Mouse (Mus musculus) kidney, embryonic 15.5 days (tissue): ENCODE measurements at regions not wholly inside any gene's neighbourhood (a gene's known extent, or its start where the extent isn't known, plus 50 kb on each side); places are given as distances from the start of the nearest gene placed in this dataset.
"Not testable (repeated sequence)": the region's sequence is repeated elsewhere in the genome, so short reads cannot be mapped to it uniquely, and the experiment has no call there.

ENCODE experiments used
- ATAC-seq: fragments of 200-750 bp; cut with Nextera tagmentation; replicated peaks from 2 replicates; pipeline ENCODE4 v1.8.0; 2017; ENCODE audit warnings: moderate TSS enrichment; ENCODE audit not compliant: low FRiP score
- H3K27ac ChIP-seq: fragments of 300-500 bp; sonication (generic); 2 replicates; pipeline ENCODE4 v1.5.1; 2015; ENCODE audit warnings: mild to moderate bottlenecking, inconsistent platforms
- H3K27me3 ChIP-seq: fragments of 300-500 bp; sonication (generic); 2 replicates; pipeline ENCODE4 v1.6.1; 2015; ENCODE audit warnings: inconsistent platforms
- H3K36me3 ChIP-seq: fragments of 300-500 bp; sonication (generic); 2 replicates; pipeline ENCODE4 v1.6.1; 2015; ENCODE audit warnings: inconsistent platforms
- H3K4me1 ChIP-seq: fragments of 300-500 bp; sonication (generic); 2 replicates; pipeline ENCODE4 v1.6.1; 2015; ENCODE audit warnings: inconsistent platforms
- H3K4me2 ChIP-seq: fragments of 300-500 bp; sonication (generic); 2 replicates; pipeline ENCODE4 v1.6.1; 2015; ENCODE audit warnings: moderate library complexity, mild to moderate bottlenecking, inconsistent platforms
- H3K4me3 ChIP-seq: fragments of 300-500 bp; sonication (generic); replicated peaks from 2 replicates; pipeline ENCODE4 v1.5.1; 2015; ENCODE audit warnings: mild to moderate bottlenecking, inconsistent platforms
- H3K9ac ChIP-seq: fragments of 300-500 bp; sonication (generic); 2 replicates; pipeline ENCODE4 v1.6.1; 2015; ENCODE audit warnings: mild to moderate bottlenecking, inconsistent platforms
- H3K9me3 ChIP-seq: fragments of 300-500 bp; sonication (generic); replicated peaks from 2 replicates; pipeline ENCODE4 v1.6.1; 2016; ENCODE audit warnings: inconsistent platforms
- WGBS: fragments of 180-500 bp; shearing (Covaris S2); methylation state at CpG from one replicate; pipeline ENCODE4 v1.1.7; 2015; ENCODE audit warnings: mixed read lengths; 5-methylcytosine and 5-hydroxymethylcytosine counted together

GRCm38 (mm10) chrX:12299236-12299635 is 139.1 kb upstream of the Bcor start:
- no peak overlapping the region for H3K27ac ChIP-seq
- 86% methylated on average over 11 of the region's 11 CpGs for WGBS
- no peak overlapping the region for H3K4me2 ChIP-seq
- no peaks in the 10 kb centered on the region for H3K9me3 ChIP-seq
- H3K9ac ChIP-seq, result no peak overlapping the region
- H3K4me1 ChIP-seq, result no peaks in the 10 kb centered on the region
- H3K36me3 ChIP-seq, result no peaks in the 10 kb centered on the region
- no peak for ATAC-seq
- H3K27me3 ChIP-seq, result peaks cover 21% of the 10 kb centered on the region; the same call in 1 of the 2 replicates
- H3K4me3 ChIP-seq, result no peak overlapping the region

- Histone ChIP-seq H3K36me3 (no peaks in the 10 kb centered on the region), H3K4me3 (no peak overlapping the region), H3K27ac (no peak overlapping the region), H3K9ac (no peak overlapping the region), H3K4me1 (no peaks in the 10 kb centered on the region), H3K27me3 (peaks cover 15% of the 10 kb centered on the region; the same call in 1 of the 2 replicates), H3K4me2 (no peak overlapping the region), H3K9me3 (no peaks in the 10 kb centered on the region)
- WGBS, result 57% methylated on average over 5 of the region's 5 CpGs
- no peak for ATAC-seq
Observed at GRCm38 (mm10) chrX:12304678-12305077, 144.5 kb upstream of the Bcor start.

- Histone ChIP-seq H3K4me1 (no peaks in the 10 kb centered on the region), H3K9me3 (no peaks in the 10 kb centered on the region), H3K4me2 (no peak overlapping the region), H3K9ac (no peak overlapping the region), H3K4me3 (no peak overlapping the region), H3K36me3 (no peaks in the 10 kb centered on the region), H3K27me3 (peaks cover 10% of the 10 kb centered on the region; the same call in 1 of the 2 replicates), H3K27ac (no peak overlapping the region)
- no peak for ATAC-seq
- 67% methylated on average over 3 of the region's 3 CpGs for WGBS
Observed at GRCm38 (mm10) chrX:12306940-12307339, 146.8 kb upstream of the Bcor start.

GRCm38 (mm10) chrX:12312534-12312933 is 152.4 kb upstream of the Bcor start:
- WGBS, result 78% methylated on average over 5 of the region's 5 CpGs
- Histone ChIP-seq H3K27me3 (peaks cover 7% of the 10 kb centered on the region; the same call in 1 of the 2 replicates), H3K4me1 (no peaks in the 10 kb centered on the region), H3K9me3 (no peaks in the 10 kb centered on the region), H3K36me3 (no peaks in the 10 kb centered on the region), H3K27ac (no peak overlapping the region), H3K4me3 (no peak overlapping the region), H3K9ac (no peak overlapping the region), H3K4me2 (no peak overlapping the region)
- ATAC-seq, result peak; percentile 46

DNA sequence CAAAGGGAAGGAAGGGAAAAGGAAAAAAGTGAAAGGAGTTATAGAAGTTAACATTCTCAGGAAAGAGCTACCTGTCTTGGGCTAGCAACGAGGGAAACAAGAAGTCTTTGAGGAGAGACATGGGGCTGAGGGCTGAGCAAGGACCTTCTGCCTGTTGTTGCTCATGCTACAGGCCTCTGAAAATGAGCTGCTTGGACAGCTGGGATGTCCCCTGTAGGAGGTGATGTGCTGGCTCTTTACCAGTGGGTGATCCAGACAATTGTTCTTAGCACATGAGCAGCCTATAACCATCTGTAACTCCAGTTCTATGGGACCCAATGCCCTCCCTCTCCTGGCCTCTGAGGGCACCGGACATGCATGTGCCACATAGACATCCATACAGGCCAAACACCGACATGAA is 155.5 kb upstream of the Bcor start:
- Histone ChIP-seq H3K36me3 (no peaks in the 10 kb centered on the region), H3K4me1 (no peaks in the 10 kb centered on the region), H3K27ac (no peak overlapping the region), H3K27me3 (no peaks in the 10 kb centered on the region; the same call in 1 of the 2 replicates), H3K4me2 (no peak overlapping the region), H3K4me3 (no peak overlapping the region), H3K9me3 (no peaks in the 10 kb centered on the region), H3K9ac (no peak overlapping the region)
- 83% methylated on average over 3 of the region's 3 CpGs for WGBS
- ATAC-seq, result no peak

GRCm38 (mm10) chrX:12317488-12317887 is 157.3 kb upstream of the Bcor start:
- not testable (repeated sequence) for ATAC-seq, H3K9ac ChIP-seq, H3K9me3 ChIP-seq, H3K36me3 ChIP-seq, H3K4me2 ChIP-seq, H3K27ac ChIP-seq, H3K4me1 ChIP-seq, H3K27me3 ChIP-seq, H3K4me3 ChIP-seq
- 78% methylated on average over 2 of the region's 2 CpGs for WGBS

DNA sequence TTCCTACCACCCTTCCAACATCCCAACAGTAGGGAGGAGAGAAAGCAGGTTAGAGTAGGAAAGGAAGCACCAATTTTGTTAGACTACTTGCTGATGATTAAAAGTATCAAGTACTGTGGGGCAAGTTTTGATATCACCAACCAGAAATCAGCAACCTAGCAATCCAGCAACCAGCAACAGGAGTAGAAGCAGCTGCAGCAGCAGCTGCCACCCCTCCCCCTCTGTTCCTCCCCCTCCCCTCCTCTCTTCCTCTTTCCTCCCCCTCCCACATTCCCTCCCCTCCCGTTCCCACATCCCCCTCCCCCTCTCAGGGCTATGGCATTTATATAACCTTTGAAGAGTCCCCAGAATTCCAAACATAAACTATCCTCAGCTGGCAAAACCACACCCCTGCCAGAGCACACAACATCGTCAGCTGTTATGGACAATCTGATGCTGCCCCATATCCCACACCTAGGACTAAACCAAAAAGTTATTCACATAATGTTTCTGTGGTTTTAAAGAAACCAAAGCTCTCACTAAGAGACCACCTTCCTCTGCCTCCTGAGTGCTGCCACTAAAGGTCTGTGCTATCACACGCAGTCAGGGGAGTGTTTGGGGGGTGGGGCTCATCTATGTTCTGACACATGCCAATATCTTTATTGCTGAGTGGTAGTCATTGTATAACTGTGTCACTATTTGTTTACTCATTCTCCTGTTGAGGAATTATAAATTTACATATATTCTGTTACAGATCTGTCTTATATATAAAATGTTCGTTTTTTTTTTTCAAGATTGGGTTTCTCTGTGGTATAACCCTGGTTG is 158.9 kb upstream of the Bcor start:
- H3K9me3 ChIP-seq, result no peaks in the 10 kb centered on the region
- no peaks in the 10 kb centered on the region for H3K27me3 ChIP-seq
- H3K4me2 ChIP-seq, result no peak overlapping the region
- H3K27ac ChIP-seq, result no peak overlapping the region
- no peak for ATAC-seq
- no peak overlapping the region for H3K9ac ChIP-seq
- no peaks in the 10 kb centered on the region for H3K36me3 ChIP-seq
- no peak overlapping the region for H3K4me3 ChIP-seq
- 51% methylated on average over 4 of the region's 4 CpGs for WGBS
- H3K4me1 ChIP-seq, result no peaks in the 10 kb centered on the region

DNA sequence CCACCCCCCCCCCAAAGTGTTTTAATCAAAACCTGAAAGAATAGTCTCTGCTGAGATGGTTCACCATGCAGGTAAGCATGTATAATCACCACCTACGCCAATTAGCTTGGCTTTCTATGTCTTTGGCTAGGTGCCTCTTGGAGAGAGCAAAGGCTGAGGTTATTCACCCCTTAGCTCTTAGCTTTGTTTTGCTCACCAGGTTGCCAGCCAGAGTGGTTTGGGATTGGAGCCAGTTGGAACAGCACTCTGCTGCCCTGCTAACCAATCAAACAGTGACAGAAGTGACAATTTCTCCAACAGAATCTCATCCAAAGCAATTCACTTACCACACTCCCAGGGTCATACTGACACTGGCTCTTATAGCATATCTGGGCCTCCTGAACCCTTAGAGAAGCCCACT is 162.3 kb upstream of the Bcor start:
- Histone ChIP-seq H3K9ac (no peak overlapping the region), H3K4me3 (no peak overlapping the region), H3K36me3 (no peaks in the 10 kb centered on the region), H3K4me1 (no peaks in the 10 kb centered on the region), H3K27ac (no peak overlapping the region), H3K9me3 (no peaks in the 10 kb centered on the region), H3K27me3 (0 out of 2 replicates have a peak, but pooled peaks cover 3% of the 10 kb centered on the region), H3K4me2 (no peak overlapping the region)
- no peak for ATAC-seq
- 90% methylated on average over 1 of the region's 1 CpGs for WGBS

- Histone ChIP-seq H3K9ac (no peak overlapping the region), H3K27ac (no peak overlapping the region), H3K4me1 (no peaks in the 10 kb centered on the region), H3K4me3 (no peak overlapping the region), H3K4me2 (no peak overlapping the region), H3K27me3 (0 out of 2 replicates have a peak, but pooled peaks cover 3% of the 10 kb centered on the region), H3K36me3 (no peaks in the 10 kb centered on the region), H3K9me3 (no peaks in the 10 kb centered on the region)
- ATAC-seq, result no peak
- WGBS, result 85% methylated on average over 3 of the region's 3 CpGs
Observed at GRCm38 (mm10) chrX:12323268-12323667, 163.1 kb upstream of the Bcor start.

GRCm38 (mm10) chrX:12323812-12324211 is 163.7 kb upstream of the Bcor start:
- H3K9me3 ChIP-seq, result no peaks in the 10 kb centered on the region
- H3K9ac ChIP-seq, result no peak overlapping the region
- 0 out of 2 replicates have a peak, but pooled peaks cover 3% of the 10 kb centered on the region for H3K27me3 ChIP-seq
- H3K27ac ChIP-seq, result no peak overlapping the region
- H3K4me2 ChIP-seq, result no peak overlapping the region
- no peaks in the 10 kb centered on the region for H3K36me3 ChIP-seq
- no peak for ATAC-seq
- no peak overlapping the region for H3K4me3 ChIP-seq
- WGBS, result 81% methylated on average over 6 of the region's 6 CpGs
- H3K4me1 ChIP-seq, result no peaks in the 10 kb centered on the region

GRCm38 (mm10) chrX:12327464-12327863 is 167.3 kb upstream of the Bcor start:
- WGBS, result 48% methylated on average over 4 of the region's 4 CpGs
- H3K27ac ChIP-seq, result no peak overlapping the region
- H3K4me2 ChIP-seq, result no peak overlapping the region
- H3K36me3 ChIP-seq, result no peaks in the 10 kb centered on the region
- H3K9me3 ChIP-seq, result no peaks in the 10 kb centered on the region
- ATAC-seq, result no peak
- peaks cover 5% of the 10 kb centered on the region; the same call in 1 of the 2 replicates for H3K27me3 ChIP-seq
- no peaks in the 10 kb centered on the region for H3K4me1 ChIP-seq
- no peak overlapping the region for H3K4me3 ChIP-seq
- no peak overlapping the region for H3K9ac ChIP-seq

GRCm38 (mm10) chrX:12340561-12340960 is 180.4 kb upstream of the Bcor start:
- no peak overlapping the region for H3K9ac ChIP-seq
- H3K27me3 ChIP-seq, result 0 out of 2 replicates have a peak, but pooled peaks cover 3% of the 10 kb centered on the region
- 65% methylated on average over 9 of the region's 9 CpGs for WGBS
- H3K27ac ChIP-seq, result no peak overlapping the region
- no peak overlapping the region for H3K4me2 ChIP-seq
- H3K4me1 ChIP-seq, result no peaks in the 10 kb centered on the region
- no peak overlapping the region for H3K4me3 ChIP-seq
- H3K36me3 ChIP-seq, result no peaks in the 10 kb centered on the region
- H3K9me3 ChIP-seq, result no peaks in the 10 kb centered on the region
- ATAC-seq, result no peak
